Mouse (Mus musculus): ENCODE data around the gene Myh7. TPM values are rescaled to one million over a fixed set of nuclear protein-coding genes. Genes with fewer than 3 reads are reported as not detected.
"Not testable (repeated sequence)": the region's sequence is repeated elsewhere in the genome, so short reads cannot be mapped to it uniquely, and the experiment has no call there.

Myh7 gene
- polyA plus RNA-seq, 1 experiment, result 12.0 TPM

DNA sequence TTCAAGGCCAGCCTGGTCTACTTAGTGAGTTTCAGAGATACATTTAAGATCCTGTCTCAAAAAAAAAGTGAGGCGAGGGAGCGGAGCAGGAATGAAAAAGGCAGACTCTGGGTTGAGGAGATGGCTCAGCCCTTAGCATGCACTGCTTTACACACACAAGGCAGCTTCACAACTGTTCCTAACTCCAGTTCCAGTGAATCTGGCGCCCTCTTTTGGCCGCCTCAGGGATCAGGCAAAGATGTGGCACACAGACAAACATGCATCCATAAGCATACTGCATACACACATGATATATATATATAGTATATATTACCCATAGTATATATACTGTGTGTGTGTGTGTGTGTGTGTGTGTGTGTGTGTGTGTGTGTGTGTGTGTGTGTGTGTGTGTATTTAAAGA is 16.7 kb upstream of the Myh7 start:
- Histone ChIP-seq H3K27ac (replicated peaks; ENCODE audit: low read depth, low read length) (no peak overlapping the region), H3K4me3 (ENCODE audit: insufficient read depth, low read depth, low read length) (no peak overlapping the region), H3K4me1 (ENCODE audit: control insufficient read depth, insufficient read depth, insufficient read length, low read length) (no peaks in the 10 kb centered on the region)

DNA sequence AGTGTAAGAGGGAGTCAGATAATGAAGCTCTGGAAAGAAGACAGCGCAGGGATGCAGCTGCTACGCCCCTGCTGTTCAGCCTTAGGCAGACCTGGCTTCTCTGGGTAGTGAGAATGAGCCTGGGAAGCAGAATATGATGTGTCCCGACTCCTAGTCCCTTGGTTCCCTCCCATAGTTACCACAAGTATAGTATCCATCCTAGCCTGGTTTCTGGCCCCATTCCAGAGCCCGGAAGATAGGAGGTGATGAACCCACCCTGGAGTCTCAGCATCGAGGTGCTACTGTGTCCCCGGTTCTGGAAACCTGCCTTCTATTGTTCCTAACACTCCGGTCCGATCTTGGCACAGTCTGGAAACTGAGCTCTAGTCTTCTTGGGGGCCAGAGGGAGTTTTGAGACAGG is 14.0 kb upstream of the Myh7 start:
- Histone ChIP-seq H3K27ac (replicated peaks; ENCODE audit: low read depth, low read length) (no peak overlapping the region), H3K4me1 (ENCODE audit: control insufficient read depth, insufficient read depth, insufficient read length, low read length) (0 out of 2 replicates have a peak, but pooled peaks cover 2% of the 10 kb centered on the region), H3K4me3 (ENCODE audit: insufficient read depth, low read depth, low read length) (no peak overlapping the region)

GRCm38 (mm10) chr14:55007120-55007908 is 12.9 kb upstream of the Myh7 start:
- Histone ChIP-seq H3K4me1 (ENCODE audit: control insufficient read depth, insufficient read depth, insufficient read length, low read length) (0 out of 2 replicates have a peak, but pooled peaks cover 6% of the 10 kb centered on the region), H3K27ac (replicated peaks; ENCODE audit: low read depth, low read length) (no peak overlapping the region), H3K4me3 (ENCODE audit: insufficient read depth, low read depth, low read length) (no peak overlapping the region)

DNA sequence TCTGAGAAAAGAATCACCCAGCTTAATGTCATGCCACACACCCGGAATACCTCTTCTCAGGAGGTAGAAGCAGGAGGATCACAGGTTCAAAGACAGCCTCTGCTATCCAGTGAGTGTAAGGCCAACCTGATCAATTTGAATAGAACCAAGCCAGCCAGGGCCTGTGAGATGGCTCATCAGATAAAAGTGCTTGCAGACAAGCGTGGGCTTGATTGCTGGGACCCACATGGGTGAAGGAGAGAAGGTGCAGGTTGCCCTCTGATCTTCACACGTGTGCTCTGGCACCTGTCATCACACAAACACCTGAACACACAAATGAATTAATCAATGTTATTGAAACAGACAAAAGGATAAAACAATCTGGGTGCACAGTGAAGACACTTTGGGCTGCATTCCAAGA is 12.1 kb upstream of the Myh7 start:
- no peak overlapping the region for H3K4me3 ChIP-seq (ENCODE audit: insufficient read depth, low read depth, low read length)
- H3K4me1 ChIP-seq (ENCODE audit: control insufficient read depth, insufficient read depth, insufficient read length, low read length), result 0 out of 2 replicates have a peak, but pooled peaks cover 6% of the 10 kb centered on the region
- H3K27ac ChIP-seq (replicated peaks; ENCODE audit: low read depth, low read length), result no peak overlapping the region

GRCm38 (mm10) chr14:55005967-55006366 is 11.5 kb upstream of the Myh7 start:
- Histone ChIP-seq H3K27ac (replicated peaks; ENCODE audit: low read depth, low read length) (no peak overlapping the region), H3K4me3 (ENCODE audit: insufficient read depth, low read depth, low read length) (no peak overlapping the region), H3K4me1 (ENCODE audit: control insufficient read depth, insufficient read depth, insufficient read length, low read length) (0 out of 2 replicates have a peak, but pooled peaks cover 6% of the 10 kb centered on the region)

DNA sequence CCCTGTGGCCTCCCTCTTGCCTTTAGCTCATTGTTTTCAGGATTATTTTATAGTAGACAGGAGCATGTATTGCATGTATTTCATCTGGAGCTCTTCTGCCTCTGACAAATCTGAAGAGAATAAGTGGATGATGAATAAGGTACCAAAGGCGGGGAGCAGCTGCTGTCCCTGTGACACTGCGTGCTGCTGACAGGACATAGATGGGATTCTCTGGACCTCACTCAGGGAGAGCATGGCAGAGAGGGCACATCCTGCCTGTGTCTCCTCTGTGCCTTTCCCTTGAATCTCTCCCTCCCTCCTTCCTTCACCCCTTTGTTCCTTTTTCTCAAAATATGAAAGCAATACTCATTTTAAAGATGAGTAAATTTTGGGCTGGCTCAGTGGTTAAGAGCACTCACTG is 11.1 kb upstream of the Myh7 start:
- Histone ChIP-seq H3K4me3 (ENCODE audit: insufficient read depth, low read depth, low read length) (no peak overlapping the region), H3K27ac (replicated peaks; ENCODE audit: low read depth, low read length) (no peak overlapping the region), H3K4me1 (ENCODE audit: control insufficient read depth, insufficient read depth, insufficient read length, low read length) (0 out of 2 replicates have a peak, but pooled peaks cover 6% of the 10 kb centered on the region)

GRCm38 (mm10) chr14:55003878-55004855 is 9.7 kb upstream of the Myh7 start:
- Histone ChIP-seq H3K4me3 (ENCODE audit: insufficient read depth, low read depth, low read length) (no peak overlapping the region), H3K4me1 (ENCODE audit: control insufficient read depth, insufficient read depth, insufficient read length, low read length) (0 out of 2 replicates have a peak, but pooled peaks cover 6% of the 10 kb centered on the region), H3K27ac (replicated peaks; ENCODE audit: low read depth, low read length) (no peak overlapping the region)

DNA sequence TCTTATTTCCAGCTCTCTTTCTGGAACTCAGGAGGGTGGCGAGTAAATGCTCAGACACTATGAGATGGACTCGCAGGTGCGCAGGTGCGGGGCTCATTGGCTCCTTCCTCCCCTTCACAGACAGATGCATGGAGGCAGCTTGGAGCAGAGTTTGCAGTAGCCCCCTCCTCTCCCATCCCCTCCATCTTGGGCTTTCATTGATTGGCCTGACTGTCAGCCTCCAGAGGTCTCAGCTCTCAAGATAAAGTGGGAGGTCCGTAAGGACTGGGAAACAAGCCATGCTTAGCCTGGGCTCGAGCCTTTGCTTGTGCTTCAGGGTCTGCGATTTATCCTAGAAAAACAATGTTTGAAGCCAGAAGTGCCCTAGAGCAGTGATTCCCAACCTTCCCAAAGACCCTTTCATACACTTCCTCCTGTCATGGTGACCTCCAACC is 8.3 kb upstream of the Myh7 start:
- Histone ChIP-seq H3K27ac (replicated peaks; ENCODE audit: low read depth, low read length) (no peak overlapping the region), H3K4me1 (ENCODE audit: control insufficient read depth, insufficient read depth, insufficient read length, low read length) (0 out of 2 replicates have a peak, but pooled peaks cover 6% of the 10 kb centered on the region), H3K4me3 (ENCODE audit: insufficient read depth, low read depth, low read length) (no peak overlapping the region)

GRCm38 (mm10) chr14:55001938-55002686 is 7.7 kb upstream of the Myh7 start:
- Histone ChIP-seq H3K27ac (replicated peaks; ENCODE audit: low read depth, low read length) (no peak overlapping the region), H3K4me1 (ENCODE audit: control insufficient read depth, insufficient read depth, insufficient read length, low read length) (0 out of 2 replicates have a peak, but pooled peaks cover 6% of the 10 kb centered on the region), H3K4me3 (ENCODE audit: insufficient read depth, low read depth, low read length) (no peak overlapping the region)

GRCm38 (mm10) chr14:55001446-55001845 is 7.0 kb upstream of the Myh7 start:
- Histone ChIP-seq H3K27ac (replicated peaks; ENCODE audit: low read depth, low read length) (no peak overlapping the region), H3K4me3 (ENCODE audit: insufficient read depth, low read depth, low read length) (no peak overlapping the region), H3K4me1 (ENCODE audit: control insufficient read depth, insufficient read depth, insufficient read length, low read length) (0 out of 2 replicates have a peak, but pooled peaks cover 6% of the 10 kb centered on the region)

GRCm38 (mm10) chr14:55000814-55001213 is 6.4 kb upstream of the Myh7 start:
- Histone ChIP-seq H3K27ac (replicated peaks; ENCODE audit: low read depth, low read length) (no peak overlapping the region), H3K4me3 (ENCODE audit: insufficient read depth, low read depth, low read length) (no peak overlapping the region), H3K4me1 (ENCODE audit: control insufficient read depth, insufficient read depth, insufficient read length, low read length) (0 out of 2 replicates have a peak, but pooled peaks cover 6% of the 10 kb centered on the region)

DNA sequence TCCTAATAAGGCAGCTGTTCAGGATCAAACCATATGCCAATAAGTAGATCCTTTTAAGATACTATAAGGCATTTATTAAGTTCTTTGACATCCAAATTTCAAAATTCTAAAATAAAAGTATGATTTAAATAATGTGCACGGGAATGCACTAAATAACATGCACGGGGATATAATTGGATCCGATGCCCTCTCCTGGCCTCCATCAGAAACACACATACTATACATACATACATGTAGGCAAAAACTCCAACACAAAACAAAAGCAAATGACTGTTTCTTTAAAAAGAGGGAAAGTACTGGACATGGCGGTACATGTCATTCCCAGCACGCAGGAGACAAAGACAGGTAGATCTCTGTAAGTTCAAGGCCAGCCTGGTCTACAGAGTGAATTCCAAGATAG is 5.4 kb upstream of the Myh7 start:
- H3K4me3 ChIP-seq (ENCODE audit: insufficient read depth, low read depth, low read length); H3K4me1 ChIP-seq (ENCODE audit: control insufficient read depth, insufficient read depth, insufficient read length, low read length); H3K27ac ChIP-seq (replicated peaks; ENCODE audit: low read depth, low read length): not testable (repeated sequence)

DNA sequence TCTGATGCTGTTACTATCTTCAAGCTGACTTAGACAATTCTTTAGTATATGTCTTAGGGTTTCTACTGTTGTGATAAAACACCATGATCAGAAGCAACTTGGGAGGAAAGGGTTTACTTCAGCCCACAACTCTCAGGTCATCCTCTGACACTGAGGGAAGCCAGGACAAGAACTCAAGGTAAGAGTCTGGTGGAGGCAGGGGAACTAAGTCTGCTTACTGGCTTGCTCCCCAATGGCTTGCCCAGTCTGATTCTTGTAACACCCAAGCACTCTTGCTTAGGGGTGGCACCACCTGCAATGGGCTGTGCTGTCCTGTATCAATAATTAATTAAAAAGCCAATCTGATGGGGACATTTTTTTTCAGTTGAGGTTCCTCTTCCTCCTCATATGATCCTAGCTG is 4.3 kb upstream of the Myh7 start:
- H3K27ac ChIP-seq (replicated peaks; ENCODE audit: low read depth, low read length), result no peak overlapping the region

GRCm38 (mm10) chr14:54997297-54997696 is 2.9 kb upstream of the Myh7 start:
- H3K27ac ChIP-seq (replicated peaks; ENCODE audit: low read depth, low read length), result no peak overlapping the region
- H3K4me1 ChIP-seq (ENCODE audit: control insufficient read depth, insufficient read depth, insufficient read length, low read length), result no peaks in the 10 kb centered on the region
- no peak overlapping the region for H3K4me3 ChIP-seq (ENCODE audit: insufficient read depth, low read depth, low read length)

More for the DNA sequence above, 4.3 kb upstream of the Myh7 start:
- Histone ChIP-seq H3K4me1 (ENCODE audit: control insufficient read depth, insufficient read depth, insufficient read length, low read length) (0 out of 2 replicates have a peak, but pooled peaks cover 6% of the 10 kb centered on the region), H3K4me3 (ENCODE audit: insufficient read depth, low read depth, low read length) (no peak overlapping the region)

Measured in brown adipose tissue, adult 24 weeks (tissue).